Mouse (Mus musculus): ENCODE measurements around the gene Ttll13. TPM values are rescaled to one million over a fixed set of nuclear protein-coding genes. Genes with fewer than 3 reads are reported as not detected.

Gene Ttll13
- total RNA-seq, 2 experiments from 2014 or later, result not detected

Other genes starting within 250 kb of the Ttll13 start
- gene Zfp710, start 221.6 kb upstream of the Ttll13 start, total RNA-seq (2021), result 10 to 100 TPM; 20.8 to 27.9 TPM
- gene Idh2, start 131.0 kb upstream of the Ttll13 start, total RNA-seq (2021), result 100 to 1,000 TPM; 102 to 256 TPM
- gene Sema4b, start 59.5 kb upstream of the Ttll13 start, total RNA-seq (2021), result 1 to 10 TPM; 1.6 to 2.5 TPM
- gene Cib1, start 13.6 kb upstream of the Ttll13 start, total RNA-seq (2021), result 1 to 10 TPM; 5.8 to 8.5 TPM
- under 1 TPM; 0.77 to 0.91 TPM for gene Gdpgp1, start 13.5 kb upstream of the Ttll13 start, total RNA-seq (2021)
- 10 to 100 TPM; 20.4 to 22.4 TPM for gene Ngrn, start 14.8 kb downstream of the Ttll13 start, total RNA-seq (2021)
- gene Vps33b, start 23.3 kb downstream of the Ttll13 start, total RNA-seq (2021), result 1 to 10 TPM; 2.9 to 3.7 TPM
- 1 to 10 TPM; 2.4 to 2.9 TPM for gene Prc1, start 48.1 kb downstream of the Ttll13 start, total RNA-seq (2021)
- gene Rccd1, start 78.1 kb downstream of the Ttll13 start, total RNA-seq (2021), result 1 to 10 TPM; 8.1 to 8.6 TPM
- gene Unc45a, start 94.6 kb downstream of the Ttll13 start, total RNA-seq (2021), result 10 to 100 TPM; 11.6 to 12.6 TPM
- 10 to 100 TPM; 21.6 to 22.8 TPM for gene Hddc3, start 96.7 kb downstream of the Ttll13 start, total RNA-seq (2021)
- 100 to 1,000 TPM; 138 to 146 TPM for gene Man2a2, start 125.0 kb downstream of the Ttll13 start, total RNA-seq (2021)
- gene Fes, start 141.6 kb downstream of the Ttll13 start, total RNA-seq (2021), result 1 to 10 TPM; 3.3 to 3.4 TPM
- 10 to 100 TPM; 38.5 to 44.8 TPM for gene Furin, start 159.1 kb downstream of the Ttll13 start, total RNA-seq (2021)

All from gastrocnemius, postnatal 25 days (tissue).